Mouse (Mus musculus): ENCODE data around the gene Nrxn1. TPM values are rescaled to one million over a fixed set of nuclear protein-coding genes. Genes with fewer than 3 reads are reported as not detected.

The Nrxn1 gene
- polyA plus RNA-seq, 1 experiment = 0.23 TPM

- no peak for DNase-seq (ENCODE audit: low spot score)
Measured at GRCm38 (mm10) chr17:90662318-90662717, 430.6 kb downstream of the Nrxn1 start.

GRCm38 (mm10) chr17:90654506-90654905, 438.4 kb downstream of the Nrxn1 start:
- DNase-seq (ENCODE audit: low spot score) = no peak

- DNase-seq (ENCODE audit: low spot score) = no peak
Measured at GRCm38 (mm10) chr17:90653347-90653746, 439.5 kb downstream of the Nrxn1 start.

GRCm38 (mm10) chr17:90650279-90650678, 442.6 kb downstream of the Nrxn1 start:
- no peak for DNase-seq (ENCODE audit: low spot score)

GRCm38 (mm10) chr17:90638970-90639524, 453.8 kb downstream of the Nrxn1 start:
- no peak for DNase-seq (ENCODE audit: low spot score)

- no peak for DNase-seq (ENCODE audit: low spot score)
Measured at GRCm38 (mm10) chr17:90638183-90638727, 454.6 kb downstream of the Nrxn1 start.

- DNase-seq (ENCODE audit: low spot score) = no peak
Measured at GRCm38 (mm10) chr17:90631371-90631770, 461.5 kb downstream of the Nrxn1 start.

GRCm38 (mm10) chr17:90629851-90630250, 463.0 kb downstream of the Nrxn1 start:
- DNase-seq (ENCODE audit: low spot score) = no peak

- no peak for DNase-seq (ENCODE audit: low spot score)
Measured at GRCm38 (mm10) chr17:90628469-90628868, 464.4 kb downstream of the Nrxn1 start.

- no peak for DNase-seq (ENCODE audit: low spot score)
Measured at GRCm38 (mm10) chr17:90628004-90628403, 464.9 kb downstream of the Nrxn1 start.

GRCm38 (mm10) chr17:90627395-90627794, 465.5 kb downstream of the Nrxn1 start:
- DNase-seq (ENCODE audit: low spot score) = no peak

GRCm38 (mm10) chr17:90624591-90625266, 468.1 kb downstream of the Nrxn1 start:
- no peak for DNase-seq (ENCODE audit: low spot score)

- DNase-seq (ENCODE audit: low spot score) = no peak
Measured at GRCm38 (mm10) chr17:90621828-90622227, 471.0 kb downstream of the Nrxn1 start.

- no peak for DNase-seq (ENCODE audit: low spot score)
Measured at GRCm38 (mm10) chr17:90615019-90615418, 477.9 kb downstream of the Nrxn1 start.

- DNase-seq (ENCODE audit: low spot score) = no peak
Measured at GRCm38 (mm10) chr17:90607427-90607806, 485.5 kb downstream of the Nrxn1 start.

- no peak for DNase-seq (ENCODE audit: low spot score)
Measured at GRCm38 (mm10) chr17:90606718-90607426, 486.0 kb downstream of the Nrxn1 start.

- no peak for DNase-seq (ENCODE audit: low spot score)
Measured at GRCm38 (mm10) chr17:90599570-90600524, 493.0 kb downstream of the Nrxn1 start.

- no peak for DNase-seq (ENCODE audit: low spot score)
Measured at GRCm38 (mm10) chr17:90594798-90595533, 497.9 kb downstream of the Nrxn1 start.

GRCm38 (mm10) chr17:90586891-90587290, 506.0 kb downstream of the Nrxn1 start:
- DNase-seq (ENCODE audit: low spot score) = no peak

GRCm38 (mm10) chr17:90584666-90585195, 508.1 kb downstream of the Nrxn1 start:
- no peak for DNase-seq (ENCODE audit: low spot score)

All from urinary bladder, adult 2 months (tissue).